Mouse (Mus musculus) Patski (cell line): Measurements from ENCODE around the gene Serpina1b. TPM values are rescaled to one million over a fixed set of nuclear protein-coding genes. Genes with fewer than 3 reads are reported as not detected.
A peak's percentile ranks its signal among the peaks of the same experiment; 100 is the strongest.
"Not testable (repeated sequence)": the region's sequence is repeated elsewhere in the genome, so short reads cannot be mapped to it uniquely, and the experiment has no call there.

Experiments
- ATAC-seq: fragments of 100-300 bp; one replicate; pipeline ENCODE4 v1.8.0; 2021
- CTCF ChIA-PET: fragments of 350-600 bp; sonication (Branson Sonifier 250); formaldehyde crosslinking; loops from one replicate; lab custom pipeline; 2022; ENCODE audit warnings: inconsistent platforms; lab: Charles Lee
- POLR2A ChIA-PET: fragments of 350-600 bp; sonication (Branson Sonifier 250); formaldehyde crosslinking; loops from one replicate; lab custom pipeline; 2022; ENCODE audit warnings: antibody characterized with exemption, inconsistent platforms; lab: Charles Lee
- DNase-seq: peaks from one replicate; pipeline ENCODE4 v3.0.0-alpha.2; 2011; ENCODE audit warnings: low read depth, low spot score
- H3K27me3 ChIP-seq: fragments of 371-371 bp; one replicate; pipeline ENCODE4 v1.5.1; 2021
- CTCF ChIP-seq: fragments of 100-300 bp; IDR thresholded peaks from one replicate; pipeline ENCODE4 v1.5.1; 2021
- in situ Hi-C: fragments of 300-500 bp; cut with MboI; formaldehyde crosslinking; loops from 3 replicates; pipeline ENCODE4 v1.11.1; 2018; ENCODE audit warnings: low pct_unique_long_range_greater_than_20kb, mixed read lengths
- polyA plus RNA-seq: library from polyadenylated mRNA; unstranded; gene quantifications from one replicate; pipeline ENCODE4 v1.2.3, GENCODE M21; 2021

The Serpina1b gene
- polyA plus RNA-seq, 1 experiment from 2014 or later, result 0.50 TPM

DNA sequence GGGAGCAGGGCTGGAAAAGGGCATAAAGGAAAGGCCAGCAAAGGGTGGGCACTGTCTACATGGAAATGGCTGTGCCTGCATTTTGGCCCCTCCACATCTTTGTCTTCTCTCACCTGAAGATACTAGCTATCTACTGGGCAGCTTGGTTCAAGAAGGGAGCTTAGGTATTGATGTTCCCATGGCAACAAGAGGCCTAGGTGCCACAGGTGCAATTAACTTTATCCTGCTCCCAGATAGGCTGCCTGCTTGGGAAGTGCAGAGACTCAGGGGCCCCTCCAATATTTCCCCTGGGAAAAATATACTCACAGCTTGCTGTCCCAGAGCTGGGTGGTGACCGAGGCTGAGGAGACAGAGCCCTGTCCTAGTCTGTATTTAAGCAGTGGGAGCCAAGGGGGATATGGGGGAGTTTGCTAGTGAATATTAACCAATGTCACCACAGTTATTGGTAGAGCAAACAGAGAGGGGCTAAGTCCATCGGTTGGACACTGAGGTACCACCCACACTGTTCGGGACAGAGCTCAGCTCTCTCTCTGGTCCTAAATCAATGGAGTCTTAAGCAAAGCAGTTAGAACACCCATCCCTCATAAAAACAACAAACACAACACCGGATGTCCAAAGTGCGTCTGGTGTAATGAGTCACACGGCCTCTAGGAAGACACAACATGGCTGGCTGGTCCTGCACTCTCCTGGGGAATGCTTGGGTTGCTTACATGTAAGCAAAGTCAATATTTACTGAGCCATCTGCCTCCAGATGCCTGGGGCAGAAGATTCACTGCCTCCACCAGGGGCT, 92.2 kb downstream of the Serpina1b start:
- DNase-seq, in situ Hi-C loops, CTCF ChIA-PET, POLR2A ChIA-PET, H3K27me3 ChIP-seq, ATAC-seq: not testable (repeated sequence)

DNA sequence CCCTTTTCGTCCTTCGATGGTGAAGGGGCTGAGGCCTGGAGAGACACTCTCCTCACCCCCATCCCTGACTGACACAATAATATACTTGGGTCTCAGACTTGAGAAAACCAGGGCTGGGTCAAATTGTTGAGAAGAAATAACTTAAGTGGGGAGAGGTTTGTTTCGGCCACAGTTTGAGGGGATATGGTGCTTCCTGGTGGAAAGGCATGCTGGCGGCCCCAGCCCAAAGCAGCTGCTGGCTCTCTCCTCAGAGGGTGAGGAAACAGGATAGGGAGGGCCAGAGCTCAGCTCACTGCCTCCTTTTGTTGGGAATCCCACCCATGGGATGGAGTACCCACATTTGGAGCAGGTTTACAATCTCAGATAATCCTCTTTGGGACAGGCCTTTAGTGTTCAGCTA, 94.6 kb downstream of the Serpina1b start:
- in situ Hi-C loops, CTCF ChIA-PET, H3K27me3 ChIP-seq, POLR2A ChIA-PET, ATAC-seq, DNase-seq: not testable (repeated sequence)

DNA sequence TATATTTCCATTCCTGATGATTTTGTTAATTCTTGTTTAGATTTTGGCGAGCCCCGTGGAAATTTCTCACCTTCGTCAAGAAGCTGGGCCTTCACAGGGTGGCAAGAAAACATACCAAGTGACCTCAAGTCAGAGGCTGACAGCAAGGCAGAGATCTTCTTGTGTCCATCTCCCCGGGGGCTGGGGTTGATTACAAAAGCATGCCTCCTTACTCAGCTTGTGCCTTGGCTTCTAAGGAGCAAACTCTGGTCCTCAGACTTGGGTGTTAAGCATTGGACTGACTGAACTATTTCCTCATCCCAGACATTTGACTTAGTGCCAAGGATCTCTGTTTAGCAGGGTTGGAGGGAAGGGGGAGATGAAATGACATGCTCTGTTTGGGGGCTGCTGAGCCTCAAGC, 95.1 kb downstream of the Serpina1b start:
- in situ Hi-C loops, ATAC-seq, DNase-seq, CTCF ChIA-PET, POLR2A ChIA-PET, H3K27me3 ChIP-seq: not testable (repeated sequence)

DNA sequence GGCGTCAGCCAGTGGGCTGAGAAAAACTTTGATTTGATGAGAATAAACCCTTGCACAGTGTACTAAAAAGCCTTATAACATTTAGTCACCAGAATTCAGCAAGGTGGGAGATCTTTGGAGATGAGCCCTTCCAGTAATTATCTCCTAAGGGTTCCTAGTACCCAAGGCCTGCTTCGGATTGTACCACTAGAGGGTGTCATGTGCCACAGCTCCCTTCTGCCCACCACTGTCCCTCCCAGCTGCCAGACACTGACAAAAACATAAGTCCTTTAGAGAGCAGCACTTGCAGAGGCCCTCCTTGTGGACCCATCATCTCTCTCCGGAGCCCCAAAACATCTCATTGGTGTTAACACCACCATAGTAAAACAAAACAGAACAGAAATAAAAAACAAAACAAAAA, 118.6 kb downstream of the Serpina1b start:
- H3K27me3 ChIP-seq, result no peaks in the 10 kb centered on the region
- TF ChIP-seq CTCF, result peak; percentile 76
- no peak for ATAC-seq
- no peak for DNase-seq
- ChIA-PET POLR2A (interaction anchor here (0.7 kb wide), 2 partner anchors 281 to 1149 kb away, joined by 3 read pairs; no protein-coding TSS in a partner anchor), CTCF (interaction anchor here (1.0 to 2.3 kb wide), 6 partner anchors 37 to 216 kb away, joined by 3 to 11 read pairs (median 4); no protein-coding TSS in a partner anchor)
- in situ Hi-C loops, result loop anchor here (10.0 kb wide), 1 partner anchor 263 kb away; no protein-coding TSS in a partner anchor

DNA sequence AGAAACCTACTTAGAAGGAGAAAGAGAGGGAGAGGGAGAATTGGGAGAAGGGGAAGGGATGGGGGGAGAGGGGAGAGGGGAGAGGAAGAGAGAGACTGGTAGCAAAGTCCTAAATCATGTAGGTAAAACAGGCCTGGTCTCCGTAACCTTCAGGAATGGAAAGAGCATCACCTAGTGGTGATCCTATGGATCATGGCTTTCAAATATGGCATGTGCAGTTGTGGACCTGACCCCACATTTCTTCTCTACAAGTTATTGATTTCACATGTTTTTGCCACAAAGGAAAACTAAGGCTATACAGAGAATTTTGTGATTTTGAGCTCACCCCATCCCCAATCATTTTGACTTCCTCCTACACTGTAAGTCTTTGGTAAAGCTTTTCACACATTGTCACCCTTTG, 119.8 kb downstream of the Serpina1b start:
- in situ Hi-C loops, result loop anchor here (10.0 kb wide), 1 partner anchor 264 kb away; no protein-coding TSS in a partner anchor
- no peak for DNase-seq
- peak; percentile 84 for TF ChIP-seq CTCF
- H3K27me3 ChIP-seq, result no peaks in the 10 kb centered on the region
- ChIA-PET POLR2A (no interaction called here), CTCF (interaction anchor here (0.6 to 2.3 kb wide), 11 partner anchors 8 to 285 kb away, joined by 3 to 11 read pairs (median 5); partner anchors contain the start of gene Ddx24)
- no peak for ATAC-seq

DNA sequence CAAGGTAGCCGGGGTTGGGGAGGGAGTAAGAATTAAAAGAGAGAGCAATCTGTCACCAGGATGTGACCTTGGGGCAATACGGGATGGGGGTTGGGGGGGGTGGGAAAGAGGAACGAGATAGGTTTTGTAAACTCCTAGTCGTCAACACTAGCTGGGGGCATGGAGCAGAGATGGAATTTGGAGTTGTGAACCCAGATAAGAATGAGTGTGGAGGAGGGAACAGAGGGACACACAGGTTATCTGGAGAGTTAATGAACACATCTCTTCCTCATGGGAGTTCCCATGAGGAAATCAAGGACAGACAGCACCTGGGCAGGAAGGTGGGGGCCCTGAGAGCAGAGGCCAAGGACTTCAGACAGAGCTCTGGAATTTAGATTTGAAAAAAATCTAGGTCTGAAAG, 124.1 kb downstream of the Serpina1b start:
- CTCF ChIA-PET, result no interaction called here
- no peak for DNase-seq
- in situ Hi-C loops, result loop anchor here (5.0 to 10.0 kb wide), 3 partner anchors 34 to 281 kb away; partner anchors contain the start of gene Ddx24
- no peaks in the 10 kb centered on the region for H3K27me3 ChIP-seq
- no peak for TF ChIP-seq CTCF
- ATAC-seq, result no peak
- POLR2A ChIA-PET, result interaction anchor here (0.8 kb wide), 1 partner anchor 20 kb away, joined by 3 read pairs; no protein-coding TSS in a partner anchor

DNA sequence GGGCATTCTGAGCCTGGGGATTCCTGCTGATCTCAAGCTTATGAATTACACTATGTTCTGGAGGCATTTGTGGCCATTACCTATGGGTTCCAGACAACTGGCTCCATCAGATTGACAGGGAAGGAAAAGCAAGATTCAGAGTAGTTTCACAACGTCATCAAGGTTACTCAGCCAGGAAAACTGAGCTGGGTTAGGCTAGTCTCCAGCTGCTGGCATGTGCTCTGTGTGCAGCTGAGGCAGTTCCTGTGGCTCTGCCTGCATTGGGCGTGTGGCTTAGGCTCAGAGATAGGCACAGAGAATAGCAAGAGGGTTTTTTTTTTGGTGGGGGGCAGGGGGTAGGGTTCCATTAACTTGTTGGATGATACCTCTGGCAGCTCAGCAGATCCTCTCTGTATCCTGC, 124.6 kb downstream of the Serpina1b start:
- no peak for TF ChIP-seq CTCF
- in situ Hi-C loops, result loop anchor here (5.0 to 10.0 kb wide), 3 partner anchors 33 to 281 kb away; partner anchors contain the start of gene Ddx24
- DNase-seq, result no peak
- CTCF ChIA-PET, result no interaction called here
- POLR2A ChIA-PET, result interaction anchor here (0.8 kb wide), 1 partner anchor 19 kb away, joined by 3 read pairs; no protein-coding TSS in a partner anchor
- ATAC-seq, result no peak
- no peaks in the 10 kb centered on the region for H3K27me3 ChIP-seq

DNA sequence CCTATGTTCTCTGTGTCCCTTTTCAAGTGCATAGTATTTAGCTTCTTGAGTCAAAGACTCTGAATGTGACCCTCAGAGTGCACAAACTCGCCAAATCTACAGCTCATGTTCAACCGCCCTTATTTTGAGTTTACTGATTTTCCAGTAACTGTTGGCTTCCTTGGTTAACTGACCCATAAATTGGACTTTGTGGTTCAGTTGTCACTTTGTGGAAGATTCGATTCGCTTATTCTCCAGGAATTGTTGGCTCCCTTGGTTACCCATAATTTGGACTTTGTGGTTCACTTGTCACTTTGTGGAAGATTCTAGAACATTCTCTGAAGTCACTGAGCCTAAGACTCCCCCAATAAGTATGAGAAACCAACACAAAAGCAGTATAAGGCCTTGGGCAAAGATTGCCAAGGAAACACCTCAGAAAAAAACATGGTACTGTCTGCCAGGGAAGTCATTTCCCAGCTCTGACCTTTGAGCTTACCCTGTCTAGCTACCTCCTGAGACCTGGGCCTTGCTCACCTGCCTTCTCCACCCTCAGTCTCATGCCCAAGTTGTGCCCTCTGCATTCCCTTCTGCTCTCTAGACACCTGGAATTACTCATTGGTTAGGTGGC, 129.9 kb downstream of the Serpina1b start:
- CTCF ChIA-PET, result interaction anchor here (0.8 to 1.9 kb wide), 6 partner anchors 9 to 156 kb away, joined by 3 to 6 read pairs (median 4); partner anchors contain the start of gene Serpina16
- ATAC-seq, result peak; percentile 81
- in situ Hi-C loops, result loop anchor here (10.0 kb wide), 2 partner anchors 145 to 275 kb away; partner anchors contain the start of gene Ddx24
- POLR2A ChIA-PET, result interaction anchor here (1.4 kb wide), 1 partner anchor 71 kb away, joined by 3 read pairs; no protein-coding TSS in a partner anchor
- no peaks in the 10 kb centered on the region for H3K27me3 ChIP-seq
- TF ChIP-seq CTCF, result no peak
- peak; percentile 85 for DNase-seq

DNA sequence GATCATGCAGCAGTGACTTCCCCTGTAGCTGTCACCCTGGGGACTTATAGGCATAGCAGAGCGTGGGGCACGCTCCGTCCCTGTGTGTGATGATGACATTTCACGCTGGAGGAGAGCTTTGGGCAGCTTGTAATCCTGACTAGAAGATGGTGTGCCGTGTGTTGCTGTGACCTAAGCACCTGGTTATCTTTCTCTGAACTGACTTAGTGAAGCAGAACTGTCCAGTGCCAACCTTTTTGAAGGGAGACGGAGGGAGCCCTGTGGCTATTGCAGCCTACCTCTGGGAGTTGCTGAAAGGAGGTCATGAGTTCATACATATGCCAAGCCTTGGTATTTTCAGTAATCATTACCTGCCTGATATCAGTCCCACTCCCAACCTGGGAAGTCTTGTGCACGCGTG, 134.7 kb downstream of the Serpina1b start, which contains the start of gene Serpina1f:
Gene Serpina1f, minus strand, starts transcription at position 101 of the 400 bp plus-strand sequence.
- DNase-seq (no peak), ATAC-seq (no peak)
- TF ChIP-seq CTCF, result no peak
- H3K27me3 ChIP-seq, result no peaks in the 10 kb centered on the region
- in situ Hi-C loops, result loop anchor here (25.0 kb wide), 2 partner anchors 1217 to 1292 kb away; no protein-coding TSS in a partner anchor
- ChIA-PET CTCF (no interaction called here), POLR2A (no interaction called here)

DNA sequence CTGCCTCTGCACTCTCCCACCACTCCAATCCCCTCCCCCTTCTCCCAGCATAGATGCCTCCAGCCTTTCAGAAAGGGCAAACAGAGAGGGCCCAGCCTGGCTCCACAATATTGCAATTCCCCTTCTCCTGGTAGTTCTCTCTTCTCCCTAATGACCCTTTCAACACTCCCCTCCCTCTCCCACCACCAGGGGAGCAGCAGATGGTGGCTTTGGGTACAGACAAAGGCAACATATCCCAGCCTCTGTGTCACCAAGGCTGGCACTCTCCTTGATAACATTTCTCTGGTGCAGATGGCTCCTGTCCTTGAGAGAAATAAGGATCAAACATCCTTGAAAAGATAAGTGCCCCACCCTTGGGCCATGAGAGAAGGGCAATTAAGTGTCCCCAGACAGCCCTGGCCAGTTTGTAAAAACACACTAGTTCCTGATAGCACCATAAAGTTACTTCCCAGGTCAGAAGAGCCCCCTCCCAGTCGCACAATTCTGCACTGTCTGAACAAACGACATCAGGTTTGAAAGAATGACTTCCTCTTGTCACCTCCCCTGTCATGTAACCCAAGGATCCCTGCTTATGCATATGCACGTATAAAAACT, 141.9 kb downstream of the Serpina1b start:
- POLR2A ChIA-PET, result no interaction called here
- no peaks in the 10 kb centered on the region for H3K27me3 ChIP-seq
- in situ Hi-C loops, result loop anchor here (10.0 to 25.0 kb wide), 3 partner anchors 726 to 1299 kb away; no protein-coding TSS in a partner anchor
- CTCF ChIA-PET, result no interaction called here
- ATAC-seq (no peak), DNase-seq (no peak)
- no peak for TF ChIP-seq CTCF
